ENCODE assay signal across 27 mouse cellular contexts in genomic region chr1:178294051-178294450, GRCm38 (mm10).
"Had no signal": no experiment of that assay in that cellular context is flagged by ENCODE, and none has a peak within 500 bp of the region (broad histone marks: within the 10 kb centered on the region; RNA-seq: fewer than 3 reads in every experiment).

No protein-coding gene starts in this region.

- ATAC-seq: hindbrain, embryonic 16.5 days; inflammation-experienced regulatory T-cells, adult 6 months; intestine, embryonic 15.5 days; intestine, postnatal 0 days had no signal

- H3K4me2 ChIP-seq: heart, embryonic 12.5 days; hindbrain, embryonic 12.5 days; hindbrain, embryonic 14.5 days; intestine, embryonic 15.5 days; limb, embryonic 12.5 days; liver, embryonic 11.5 days; liver, embryonic 13.5 days had no signal

- DNase-seq: gastrocnemius, adult 2 months; gastrocnemius, postnatal 10 days; gastrocnemius, postnatal 25 days; heart, adult 11 months; heart, adult 2 months; heart, postnatal 10 days; heart, postnatal 4 days; kidney, adult 18-20 months; kidney, adult 8-10 months; kidney, postnatal 10 days; kidney, postnatal 25 days; liver; liver, embryonic 13.5 days had no signal

- H3K9ac ChIP-seq: heart, embryonic 12.5 days; hindbrain, embryonic 12.5 days; hindbrain, embryonic 14.5 days; intestine, embryonic 15.5 days; limb, embryonic 12.5 days; liver, embryonic 13.5 days had no signal

- H3K27me3 ChIP-seq: heart, embryonic 12.5 days; hindbrain, embryonic 12.5 days; intestine, embryonic 15.5 days; limb, embryonic 12.5 days; liver, embryonic 13.5 days had no signal

- H3K9me3 ChIP-seq: heart, embryonic 10.5 days; heart, embryonic 12.5 days; hindbrain, embryonic 10.5 days; hindbrain, embryonic 12.5 days; intestine, embryonic 15.5 days; limb, embryonic 10.5 days; limb, embryonic 12.5 days; liver, embryonic 13.5 days had no signal

- H3K27ac ChIP-seq: gastrocnemius, adult 2 months; heart, adult 2 months; heart, embryonic 10.5 days; hindbrain, embryonic 10.5 days; hindbrain, embryonic 12.5 days; hindbrain, embryonic 14.5 days; intestine, embryonic 15.5 days; layer of hippocampus, adult 2 months; left cerebral cortex, adult 2 months; limb, embryonic 10.5 days; limb, embryonic 12.5 days; liver, embryonic 13.5 days had no signal

- H3K36me3 ChIP-seq: heart, embryonic 10.5 days; heart, embryonic 12.5 days; hindbrain, embryonic 10.5 days; hindbrain, embryonic 12.5 days; intestine, embryonic 15.5 days; limb, embryonic 10.5 days; limb, embryonic 12.5 days; liver, embryonic 13.5 days had no signal

- H3K4me3 ChIP-seq: gastrocnemius, adult 2 months; heart, adult 2 months; heart, embryonic 10.5 days; heart, embryonic 12.5 days; hindbrain, embryonic 10.5 days; hindbrain, embryonic 12.5 days; intestine, embryonic 15.5 days; layer of hippocampus, adult 2 months; left cerebral cortex, adult 2 months; limb, embryonic 10.5 days; limb, embryonic 12.5 days; liver, embryonic 13.5 days had no signal

- H3K4me1 ChIP-seq: heart, embryonic 10.5 days; heart, embryonic 12.5 days; hindbrain, embryonic 10.5 days; hindbrain, embryonic 12.5 days; intestine, embryonic 15.5 days; liver, embryonic 13.5 days had no signal
